Mouse (Mus musculus): ENCODE measurements around the gene Nkx2-3.

Nkx2-3 gene

DNA sequence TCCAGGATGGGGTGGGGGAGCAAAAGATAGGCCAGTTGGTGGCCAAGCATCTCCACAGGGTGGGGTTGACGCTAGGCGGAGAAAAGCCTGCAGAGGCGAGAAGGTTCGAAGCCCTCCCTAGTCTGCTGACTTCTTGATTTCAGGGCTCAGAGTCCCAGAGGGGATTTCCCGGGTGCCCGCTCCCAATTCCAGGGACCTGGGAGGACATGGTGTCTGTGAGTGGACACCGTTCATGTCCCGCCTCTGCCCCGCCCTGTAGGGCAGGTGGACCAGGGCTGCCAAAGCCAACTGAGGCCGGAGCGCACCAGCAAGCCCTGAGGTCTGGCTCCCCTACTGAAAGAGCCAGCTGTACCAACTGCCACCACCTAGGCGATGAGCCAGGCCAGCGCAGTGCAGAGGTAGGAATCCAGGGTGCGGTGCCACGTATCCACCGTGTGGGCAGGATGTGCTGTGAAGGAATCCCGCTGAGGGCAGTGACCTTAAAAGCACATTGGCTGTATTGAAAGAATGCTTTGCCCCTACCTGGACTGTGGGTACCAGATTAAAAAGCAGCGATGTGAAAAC lies 7.9 kb downstream of the Nkx2-3 start:
- DNase-seq, result peak; percentile 84

DNA sequence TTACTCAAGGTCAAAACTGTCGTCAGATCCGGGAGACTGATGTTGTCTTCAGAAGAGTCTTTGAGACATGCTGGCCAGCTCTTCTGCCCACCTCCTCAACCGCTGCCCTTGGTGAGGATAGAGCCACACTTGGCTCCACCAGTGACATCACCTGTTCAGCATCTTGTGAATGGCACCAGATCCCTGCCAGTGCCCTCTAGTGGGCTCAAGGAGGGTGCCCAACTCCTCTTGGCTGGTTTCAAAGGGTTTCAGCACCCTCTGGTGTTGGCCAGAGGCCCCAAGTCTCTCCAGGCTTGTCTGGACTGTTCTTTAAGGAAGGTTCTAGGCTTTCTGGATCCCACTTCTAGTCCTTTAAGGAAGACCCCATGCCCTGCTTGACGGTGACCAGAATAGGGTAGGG lies 11.8 kb downstream of the Nkx2-3 start:
- DNase-seq, result peak; percentile 90

DNA sequence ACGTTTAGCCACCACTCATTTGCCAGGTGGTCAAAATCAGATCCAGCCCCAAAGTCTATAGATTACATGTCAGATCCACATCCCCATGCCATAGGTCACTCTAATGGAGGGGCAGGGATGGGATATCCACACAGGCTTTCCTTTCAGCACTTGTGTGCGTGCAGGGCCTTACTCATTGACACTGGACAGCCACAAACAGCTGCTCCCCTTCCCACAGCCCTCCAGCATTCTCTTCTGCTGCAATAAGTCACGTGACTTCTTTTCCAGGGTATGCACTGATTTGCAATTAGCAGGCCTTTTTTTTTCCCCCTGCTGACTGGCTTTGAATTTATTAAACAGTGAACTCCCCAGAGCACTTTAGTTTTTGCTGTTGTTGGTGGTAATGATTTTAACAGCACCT lies 14.0 kb downstream of the Nkx2-3 start:
- no peak for DNase-seq

DNA sequence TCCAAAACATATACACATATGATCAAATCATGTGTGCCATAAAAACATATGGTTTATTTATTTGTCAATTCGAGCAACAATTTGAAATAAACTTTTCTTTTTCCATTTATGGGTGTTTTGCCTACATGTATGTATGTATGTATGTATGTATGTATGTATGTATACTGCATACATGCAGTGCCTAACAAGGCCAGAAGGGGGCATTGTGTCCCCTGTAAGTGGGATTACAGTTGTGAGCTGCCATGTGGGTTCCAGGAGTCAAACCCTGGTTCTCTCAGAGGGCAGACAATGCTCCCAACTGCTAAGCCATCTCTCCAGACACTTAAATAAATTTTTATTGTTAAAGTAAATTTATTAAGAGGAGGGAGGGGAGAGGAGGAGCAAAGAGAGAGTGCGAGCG lies 15.2 kb downstream of the Nkx2-3 start:
- DNase-seq, result peak; percentile 68

DNA sequence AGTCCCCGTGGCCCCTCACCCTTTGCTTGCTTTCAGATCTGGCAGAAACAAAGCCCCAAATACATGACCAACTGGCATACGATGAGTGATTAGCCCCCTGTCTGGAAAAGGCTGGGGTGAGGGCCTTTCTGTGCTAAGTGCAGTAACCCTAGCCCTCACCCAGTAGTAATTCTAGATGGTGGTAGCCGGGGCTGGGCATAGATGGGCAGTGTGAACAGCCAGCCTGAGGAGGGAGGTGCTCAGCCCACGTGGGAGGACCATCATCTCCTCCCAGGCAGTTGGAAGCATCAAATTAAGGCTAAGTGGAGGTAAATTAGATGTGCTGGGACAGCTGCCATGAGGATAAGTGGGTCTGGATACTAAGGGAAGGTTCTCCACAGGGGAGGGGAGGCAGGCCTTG lies 17.0 kb downstream of the Nkx2-3 start:
- peak; percentile 80 for DNase-seq

DNA sequence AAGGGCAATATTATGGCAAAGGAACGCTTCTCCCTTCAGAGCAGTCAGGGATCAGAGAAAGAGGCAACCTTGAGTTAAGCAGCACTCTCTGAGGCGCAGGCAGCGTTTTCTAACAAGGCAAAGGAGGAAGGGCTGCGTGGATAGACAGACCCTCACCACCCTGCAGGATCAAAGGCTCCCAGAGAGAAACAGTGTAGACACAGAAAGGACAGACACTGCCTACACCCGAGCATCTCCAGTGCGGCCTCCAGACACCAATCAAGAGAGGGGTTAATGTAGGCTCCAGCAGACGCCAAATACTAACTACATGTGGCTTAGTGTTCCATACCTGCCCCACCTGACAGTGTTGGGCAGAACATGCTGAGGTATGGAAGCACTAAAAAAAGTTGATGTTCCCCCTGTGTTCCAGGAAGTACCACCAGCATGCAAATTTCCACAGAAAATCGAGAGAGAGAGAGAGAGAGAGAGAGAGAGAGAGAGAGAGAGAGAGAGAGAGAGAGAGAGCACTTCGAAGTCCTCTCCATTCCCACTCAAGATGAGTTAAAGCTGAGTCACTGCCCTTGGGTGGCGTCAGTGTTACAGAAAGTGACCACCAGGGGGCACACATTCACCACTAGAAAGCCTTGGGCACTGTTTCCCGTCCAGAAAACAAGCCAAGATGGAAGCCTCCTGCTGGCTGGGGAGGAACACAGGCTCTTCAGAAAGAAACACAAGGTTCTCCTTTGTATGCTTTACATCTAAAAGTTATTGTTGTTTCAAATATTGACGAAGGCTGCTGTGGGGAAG lies 18.5 kb downstream of the Nkx2-3 start:
- DNase-seq, result peak; percentile 95

DNA sequence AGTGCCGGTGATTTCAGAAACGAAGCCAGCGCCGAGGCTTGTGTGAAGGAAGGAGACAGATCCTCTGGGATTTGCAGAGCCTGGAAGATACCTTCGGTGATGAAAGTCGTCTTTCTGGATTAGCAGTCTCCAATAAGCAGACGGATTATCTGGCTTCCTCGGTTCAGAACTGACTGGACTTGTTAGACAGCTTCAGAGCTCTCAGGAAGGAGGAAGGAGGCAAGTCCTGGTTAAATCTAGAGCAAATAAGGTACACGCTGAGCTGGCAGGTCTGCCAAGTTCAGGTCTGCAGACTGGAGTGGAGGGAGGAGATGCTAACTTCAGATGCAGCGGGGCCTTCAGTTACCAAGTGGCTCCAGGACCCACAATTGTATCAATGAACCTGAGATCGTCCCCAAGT lies 29.7 kb downstream of the Nkx2-3 start:
- peak; percentile 63 for DNase-seq

DNA sequence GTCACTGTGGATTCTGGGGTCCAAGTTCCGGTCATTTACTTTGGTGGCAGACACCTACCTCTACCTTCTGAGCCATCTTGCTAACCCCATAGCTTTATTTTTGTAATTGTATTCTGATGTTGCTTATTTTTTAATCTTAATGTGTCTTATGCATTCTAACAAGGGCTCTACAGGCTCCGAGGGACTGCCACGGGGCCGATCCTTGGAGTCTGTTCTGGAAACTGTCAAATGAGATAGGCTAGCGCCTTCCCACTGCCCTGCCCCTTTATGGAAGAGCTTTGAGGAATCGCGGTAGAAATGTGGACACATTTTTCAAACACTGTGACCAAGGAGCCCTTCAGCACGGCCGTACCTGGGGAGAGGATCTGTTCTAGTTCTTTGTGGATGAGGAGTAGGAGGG lies 30.7 kb downstream of the Nkx2-3 start:
- no peak for DNase-seq

DNA sequence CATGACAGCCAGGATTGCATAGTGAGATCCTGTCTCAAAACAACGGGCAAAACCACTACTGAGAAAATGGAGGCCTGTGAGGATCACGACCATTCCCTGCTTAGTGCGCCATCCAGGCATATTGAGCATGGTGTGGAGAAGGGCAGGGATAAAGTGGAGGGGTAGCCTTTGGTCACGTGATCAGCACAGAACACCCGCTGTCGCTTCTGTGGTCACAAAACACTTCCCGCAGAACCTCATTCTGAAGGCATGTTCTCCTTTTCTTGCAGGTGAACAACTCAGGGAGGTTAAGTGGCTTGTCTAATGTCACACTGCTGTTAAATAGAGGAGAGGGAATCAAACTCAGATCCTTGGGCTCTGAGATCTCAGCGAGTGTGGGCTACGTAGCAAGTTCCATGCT lies 33.4 kb downstream of the Nkx2-3 start:
- DNase-seq, result no peak

DNA sequence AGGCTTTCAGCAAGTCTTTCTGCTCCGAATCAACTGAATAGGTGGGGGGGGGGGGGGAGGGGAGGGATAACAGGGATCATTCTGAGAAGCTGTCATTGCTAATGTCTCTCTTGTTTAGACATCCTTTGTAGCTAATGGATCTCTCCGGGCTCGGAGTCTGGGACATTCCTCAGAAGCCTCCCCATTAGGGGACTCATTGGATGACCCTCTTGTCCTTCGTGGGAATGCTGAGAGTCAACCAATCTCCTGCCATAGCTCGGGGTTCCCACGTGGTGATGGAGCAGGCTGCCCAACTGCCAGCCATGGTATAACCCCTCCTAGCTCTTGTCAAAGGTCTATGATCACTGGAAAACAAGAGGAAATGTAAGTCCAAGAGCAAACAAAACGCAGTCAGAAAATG lies 34.7 kb downstream of the Nkx2-3 start:
- DNase-seq, result peak; percentile 57

DNA sequence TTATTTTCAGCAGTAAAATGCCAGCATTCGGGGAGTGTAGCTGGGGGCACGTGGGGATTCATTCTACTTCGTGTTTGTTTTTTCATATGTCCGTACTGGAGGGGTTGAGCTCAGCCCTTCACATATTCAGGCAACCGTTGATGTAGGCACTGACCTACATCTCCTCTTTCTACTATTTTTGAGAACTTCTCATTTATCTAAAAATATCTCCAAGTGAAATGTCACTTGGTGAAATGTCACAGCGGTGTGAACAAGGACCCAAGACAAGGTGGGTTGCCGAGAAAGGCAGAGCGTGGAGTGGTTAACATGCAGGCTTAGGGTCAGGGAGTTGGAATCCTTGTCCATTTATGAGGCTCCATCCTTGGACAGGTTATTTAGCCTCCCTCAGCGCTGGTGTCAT lies 35.1 kb downstream of the Nkx2-3 start:
- DNase-seq, result no peak

DNA sequence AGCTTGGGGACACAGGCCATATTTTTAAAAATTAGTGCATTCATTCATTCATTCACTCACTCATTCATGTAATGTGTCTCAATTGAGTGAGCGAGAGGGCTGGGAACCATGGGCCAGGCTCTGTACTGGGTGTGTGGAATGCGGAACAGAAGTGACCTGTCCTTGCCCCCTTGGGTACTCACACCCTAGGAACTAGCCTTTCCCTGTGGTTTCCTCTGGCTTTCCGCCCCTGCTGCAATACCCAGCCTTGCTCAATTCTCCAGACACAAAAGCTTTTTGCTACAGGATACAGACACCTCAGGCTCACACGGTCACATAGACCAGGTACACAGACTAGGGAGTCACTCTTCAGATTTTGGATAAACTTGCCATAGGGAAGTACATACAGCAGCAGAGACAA lies 36.2 kb downstream of the Nkx2-3 start:
- DNase-seq, result peak; percentile 87

DNA sequence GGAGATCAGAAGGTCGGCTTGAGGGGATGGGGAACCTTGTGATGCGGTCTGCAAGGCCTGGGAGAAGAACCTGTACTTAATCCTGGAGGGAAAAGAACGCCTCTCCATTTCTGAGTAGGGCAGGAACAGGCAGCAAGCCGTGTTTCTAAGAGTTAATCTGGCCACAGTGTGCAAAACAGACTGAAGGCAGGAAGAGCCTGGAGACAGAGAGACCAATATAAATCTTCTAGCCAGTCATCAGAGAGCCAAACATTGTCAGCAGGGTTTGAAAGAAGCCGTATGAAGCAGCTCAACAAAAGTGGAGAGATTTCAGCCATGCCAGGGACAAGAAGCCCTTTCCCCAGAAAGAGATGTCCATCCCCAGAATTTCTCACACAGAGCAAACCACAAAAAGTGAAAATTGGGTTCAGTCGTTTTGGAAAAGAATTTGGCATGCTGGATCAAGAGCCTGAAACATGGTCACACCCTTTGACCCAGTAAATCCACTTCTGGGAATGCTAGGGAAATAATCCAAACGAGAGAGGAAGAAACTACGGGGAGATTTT lies 39.2 kb downstream of the Nkx2-3 start:
- DNase-seq, result peak; percentile 84

DNA sequence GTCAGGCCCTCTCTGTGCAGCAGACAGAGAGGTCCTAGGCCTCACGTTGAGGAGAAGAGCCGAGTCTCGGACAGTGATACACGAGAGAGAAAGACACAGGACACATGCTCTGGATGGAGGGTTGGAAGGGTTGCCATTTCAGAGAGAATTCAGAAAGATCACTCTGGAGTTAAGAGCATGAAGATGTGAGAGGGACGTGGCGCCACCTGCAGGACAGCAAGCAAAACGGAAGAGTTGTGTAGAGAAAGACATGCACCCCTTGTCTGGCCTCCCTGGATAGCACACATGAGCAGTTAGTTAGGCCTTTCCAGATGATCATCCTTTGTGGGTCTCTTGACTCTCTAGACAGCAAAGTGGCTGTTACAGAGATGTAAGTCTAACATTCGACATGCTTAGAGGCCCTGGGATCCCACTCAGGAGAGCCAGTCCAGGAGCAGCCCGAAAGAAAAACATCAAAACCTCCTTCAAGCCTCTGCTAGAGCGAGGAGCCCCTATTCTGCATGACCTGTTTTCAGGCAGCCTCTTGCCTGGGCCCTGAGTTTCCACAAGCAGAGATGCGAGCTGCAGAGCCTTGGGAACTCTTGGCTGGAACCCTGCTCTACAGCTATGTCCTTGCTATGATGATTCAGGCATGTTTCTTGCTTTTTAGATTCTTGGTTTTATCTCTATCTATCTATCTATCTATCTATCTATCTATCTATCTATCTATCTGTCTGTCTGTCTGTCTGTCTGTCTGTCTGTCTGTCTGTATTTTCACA lies 43.8 kb downstream of the Nkx2-3 start:
- DNase-seq, result peak; percentile 87

DNA sequence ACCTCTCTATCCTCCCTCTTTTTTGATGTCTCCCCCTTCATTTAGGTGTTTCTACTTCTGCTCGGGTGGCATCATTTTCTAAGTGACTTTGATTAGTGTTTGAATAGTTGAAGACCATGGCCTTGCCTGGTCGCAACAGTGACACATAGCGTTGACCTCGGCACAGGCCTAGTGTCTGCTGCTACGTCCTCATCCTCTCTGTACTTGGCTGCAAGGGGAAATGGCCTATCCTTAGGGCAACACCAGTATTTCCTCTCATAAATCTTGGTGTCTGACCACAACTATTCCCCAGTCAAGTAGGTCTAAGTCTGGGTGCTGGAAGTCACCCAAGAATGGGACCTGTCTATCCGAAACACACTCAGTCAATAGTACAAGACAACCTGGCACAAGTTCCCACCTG lies 47.5 kb downstream of the Nkx2-3 start:
- no peak for DNase-seq

DNA sequence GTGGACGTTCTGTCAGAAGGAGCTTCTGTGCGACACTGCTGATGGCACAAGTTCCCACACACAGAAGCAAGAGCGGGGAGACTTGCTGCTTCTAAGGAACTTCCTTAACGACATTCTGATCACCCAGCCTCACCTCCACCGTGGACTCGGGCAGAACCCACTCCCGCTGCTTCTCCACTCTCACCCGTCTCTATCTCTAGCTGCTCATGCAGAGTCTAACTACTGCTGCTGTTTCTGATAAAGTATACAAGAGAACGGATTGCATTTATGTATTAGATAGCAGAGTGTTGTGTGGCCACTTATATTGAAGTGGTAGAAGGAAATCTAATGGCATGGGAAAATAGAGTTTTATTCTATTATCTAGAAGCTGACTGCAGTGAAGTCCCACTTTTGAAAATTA lies 48.6 kb downstream of the Nkx2-3 start:
- DNase-seq, result no peak

DNA sequence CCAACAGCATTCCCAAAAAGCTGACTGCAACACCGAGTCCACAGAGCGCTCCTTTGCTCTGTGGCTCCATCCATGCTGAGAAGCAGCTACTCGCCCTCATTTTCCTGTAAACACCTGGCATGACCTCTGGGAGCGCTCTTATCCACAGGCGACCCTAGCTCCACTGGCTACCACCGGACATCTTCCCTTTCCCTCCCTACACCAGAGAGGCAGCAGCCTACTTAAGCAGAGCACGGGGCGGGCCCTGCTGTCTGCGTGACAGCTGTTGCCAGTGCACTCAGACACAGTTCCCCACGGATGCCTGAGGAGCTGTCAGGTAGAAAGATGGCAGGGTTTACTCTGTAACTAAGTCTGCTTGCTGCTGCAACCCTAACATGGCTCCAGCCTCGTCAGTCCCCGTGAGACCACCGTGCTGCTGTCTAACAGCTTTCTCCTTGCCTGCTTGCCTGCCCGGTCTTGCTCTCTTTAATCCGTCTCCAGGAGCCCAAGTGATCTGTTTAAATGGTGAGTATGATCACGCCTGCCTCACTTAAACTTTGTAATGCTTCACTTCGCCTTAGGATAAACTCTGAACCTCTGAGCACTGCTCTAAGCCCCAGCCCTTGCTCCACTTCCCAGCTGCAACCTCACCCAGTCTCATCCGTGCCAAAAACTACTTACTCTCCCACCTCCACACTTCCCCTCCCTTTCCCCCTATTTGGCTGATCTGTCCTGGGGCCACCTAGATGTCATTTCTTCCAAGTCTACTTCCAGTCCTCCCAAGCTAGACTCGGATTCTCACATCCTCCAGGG lies 50.2 kb downstream of the Nkx2-3 start:
- peak; percentile 91 for DNase-seq

DNA sequence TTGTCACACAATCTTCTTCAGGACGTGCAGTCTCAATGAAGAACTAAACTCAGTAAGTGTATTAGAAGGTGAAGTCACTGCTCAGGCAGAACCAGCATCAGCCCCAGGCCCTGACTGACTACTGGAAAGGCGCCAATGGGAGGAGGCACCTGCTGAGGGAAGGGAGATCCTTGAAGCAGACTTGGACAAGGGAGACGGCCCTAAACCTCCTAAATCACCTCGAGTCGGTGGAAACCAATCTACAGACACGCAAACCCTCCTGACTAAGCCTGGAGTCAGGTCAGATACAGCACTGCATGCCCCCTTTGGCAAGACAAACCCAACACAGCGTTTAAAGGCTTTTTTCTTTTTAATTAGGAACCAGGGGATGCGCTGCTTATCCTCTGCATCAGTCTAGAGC lies 51.3 kb downstream of the Nkx2-3 start:
- peak; percentile 72 for DNase-seq

Measured in heart, adult 11 months (tissue).